Mouse (Mus musculus): ENCODE data around the gene Tgfbr1. TPM values are rescaled to one million over a fixed set of nuclear protein-coding genes. Genes with fewer than 3 reads are reported as not detected.

Tgfbr1 gene
- polyA plus RNA-seq, 1 experiment from 2014 or later = 24.6 TPM

DNA sequence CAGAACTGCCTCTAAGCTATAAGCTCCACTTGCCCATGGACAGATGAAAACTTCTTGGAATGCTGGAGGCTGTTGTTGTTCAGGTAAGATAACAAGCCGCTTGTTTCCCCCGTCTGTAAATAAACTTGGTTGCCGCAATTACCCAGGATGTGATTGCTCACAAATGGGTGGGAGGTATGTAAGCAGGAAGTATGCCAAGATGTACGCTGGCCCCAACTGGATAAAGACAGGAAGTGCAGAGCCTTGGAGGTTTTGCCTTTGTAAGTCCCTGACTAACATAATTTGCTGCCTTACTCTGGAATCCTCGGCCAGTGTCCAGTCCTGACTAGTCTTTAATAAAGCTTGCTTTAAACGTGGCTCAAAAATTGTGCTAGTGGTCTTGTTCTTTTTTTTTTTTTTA, 77.5 kb downstream of the Tgfbr1 start:
- H3K36me3 ChIP-seq = no peaks in the 10 kb centered on the region
- no peak for ATAC-seq (ENCODE audit: low FRiP score)
- no peaks in the 10 kb centered on the region for H3K9me3 ChIP-seq (replicated peaks)
- H3K4me2 ChIP-seq = no peak overlapping the region
- no peak overlapping the region for H3K4me3 ChIP-seq (replicated peaks)
- H3K27ac ChIP-seq (replicated peaks) = no peak overlapping the region
- peaks cover 5% of the 10 kb centered on the region; the same call in 1 of the 2 replicates for H3K4me1 ChIP-seq
- H3K27me3 ChIP-seq (replicated peaks) = 0 out of 2 replicates have a peak, but pooled peaks cover 3% of the 10 kb centered on the region
- no peak overlapping the region for H3K9ac ChIP-seq (replicated peaks)
- 76% methylated on average over 6 of the region's 6 CpGs for whole genome bisulfite sequencing

DNA sequence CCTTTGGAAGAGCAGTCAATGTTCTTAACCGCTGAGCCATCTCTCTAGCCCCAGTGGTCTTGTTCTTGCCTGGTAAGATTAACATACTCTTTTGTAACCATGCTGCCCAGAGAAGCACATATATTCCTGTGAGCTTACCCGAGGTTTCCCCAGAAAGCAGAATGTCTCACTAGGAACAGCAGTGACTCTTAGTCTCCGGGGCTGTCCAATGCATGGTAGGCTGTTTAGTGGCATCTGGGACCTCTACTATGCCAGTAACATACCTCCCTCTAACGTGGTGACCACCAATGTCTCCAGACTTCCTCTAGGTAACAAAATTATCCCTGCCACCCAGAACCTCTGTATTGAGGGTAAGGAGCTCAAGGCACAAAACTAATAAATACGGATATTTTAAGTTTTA, 78.1 kb downstream of the Tgfbr1 start:
- ATAC-seq (ENCODE audit: low FRiP score) = no peak
- Histone ChIP-seq H3K9ac (replicated peaks) (no peak overlapping the region), H3K4me3 (replicated peaks) (no peak overlapping the region), H3K27me3 (replicated peaks) (0 out of 2 replicates have a peak, but pooled peaks cover 3% of the 10 kb centered on the region), H3K4me2 (no peak overlapping the region), H3K4me1 (peaks cover 10% of the 10 kb centered on the region; the same call in 1 of the 2 replicates), H3K36me3 (no peaks in the 10 kb centered on the region), H3K27ac (replicated peaks) (no peak overlapping the region), H3K9me3 (replicated peaks) (no peaks in the 10 kb centered on the region)
- 92% methylated on average over 5 of the region's 5 CpGs for WGBS

DNA sequence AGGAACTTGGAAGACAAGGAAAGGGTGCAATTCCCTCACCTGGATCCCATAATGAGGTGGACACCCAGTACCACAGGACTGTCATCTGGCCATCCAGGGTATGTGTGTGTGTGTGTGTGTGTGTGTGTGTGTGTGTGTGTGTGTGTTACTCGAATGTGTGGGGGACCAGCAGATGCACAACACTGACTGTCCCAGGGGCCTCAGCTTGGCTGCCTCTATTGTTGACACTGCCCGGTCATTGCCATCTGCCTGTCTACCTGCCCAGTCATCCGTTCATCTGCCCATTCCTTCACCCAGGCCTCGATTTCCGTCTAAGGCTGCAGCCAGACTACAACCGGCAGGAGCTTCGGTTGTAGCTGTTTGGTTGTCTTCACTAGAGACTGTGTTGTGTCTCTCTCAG, 79.7 kb downstream of the Tgfbr1 start:
- Histone ChIP-seq H3K9me3 (replicated peaks) (no peaks in the 10 kb centered on the region), H3K36me3 (no peaks in the 10 kb centered on the region), H3K27ac (replicated peaks) (no peak overlapping the region), H3K9ac (replicated peaks) (no peak overlapping the region), H3K4me1 (peaks cover 24% of the 10 kb centered on the region), H3K4me2 (no peak overlapping the region), H3K27me3 (replicated peaks) (no peaks in the 10 kb centered on the region), H3K4me3 (replicated peaks) (no peak overlapping the region)
- ATAC-seq (ENCODE audit: low FRiP score) = no peak
- 71% methylated on average over 7 of the region's 7 CpGs for WGBS

DNA sequence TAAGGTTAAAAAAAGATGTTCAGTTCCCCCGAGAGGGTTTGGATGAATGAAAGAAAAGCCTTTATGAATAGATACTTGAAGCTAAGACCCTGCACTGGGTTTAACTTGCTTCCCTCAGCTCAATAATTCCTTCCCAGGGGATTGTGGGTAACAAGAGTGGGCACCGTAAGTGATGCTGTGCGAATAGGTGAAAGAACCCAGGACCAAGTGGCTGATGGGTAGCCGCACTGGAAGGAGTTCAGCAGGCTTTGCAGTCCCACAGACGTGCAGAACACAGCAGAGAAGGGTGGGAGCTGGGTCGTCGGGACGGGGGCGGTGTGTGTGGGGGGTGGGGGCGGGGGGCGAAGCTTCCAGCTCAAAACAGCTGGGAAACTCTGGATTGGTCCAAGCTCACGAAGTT, 82.1 kb downstream of the Tgfbr1 start:
- H3K27ac ChIP-seq (replicated peaks) = no peak overlapping the region
- H3K9ac ChIP-seq (replicated peaks) = no peak overlapping the region
- H3K36me3 ChIP-seq = no peaks in the 10 kb centered on the region
- no peak overlapping the region for H3K4me3 ChIP-seq (replicated peaks)
- no peaks in the 10 kb centered on the region for H3K9me3 ChIP-seq (replicated peaks)
- no peaks in the 10 kb centered on the region for H3K27me3 ChIP-seq (replicated peaks)
- no peak overlapping the region for H3K4me2 ChIP-seq
- 70% methylated on average over 12 of the region's 12 CpGs for WGBS
- ATAC-seq (ENCODE audit: low FRiP score) = no peak
- H3K4me1 ChIP-seq = peaks cover 38% of the 10 kb centered on the region

DNA sequence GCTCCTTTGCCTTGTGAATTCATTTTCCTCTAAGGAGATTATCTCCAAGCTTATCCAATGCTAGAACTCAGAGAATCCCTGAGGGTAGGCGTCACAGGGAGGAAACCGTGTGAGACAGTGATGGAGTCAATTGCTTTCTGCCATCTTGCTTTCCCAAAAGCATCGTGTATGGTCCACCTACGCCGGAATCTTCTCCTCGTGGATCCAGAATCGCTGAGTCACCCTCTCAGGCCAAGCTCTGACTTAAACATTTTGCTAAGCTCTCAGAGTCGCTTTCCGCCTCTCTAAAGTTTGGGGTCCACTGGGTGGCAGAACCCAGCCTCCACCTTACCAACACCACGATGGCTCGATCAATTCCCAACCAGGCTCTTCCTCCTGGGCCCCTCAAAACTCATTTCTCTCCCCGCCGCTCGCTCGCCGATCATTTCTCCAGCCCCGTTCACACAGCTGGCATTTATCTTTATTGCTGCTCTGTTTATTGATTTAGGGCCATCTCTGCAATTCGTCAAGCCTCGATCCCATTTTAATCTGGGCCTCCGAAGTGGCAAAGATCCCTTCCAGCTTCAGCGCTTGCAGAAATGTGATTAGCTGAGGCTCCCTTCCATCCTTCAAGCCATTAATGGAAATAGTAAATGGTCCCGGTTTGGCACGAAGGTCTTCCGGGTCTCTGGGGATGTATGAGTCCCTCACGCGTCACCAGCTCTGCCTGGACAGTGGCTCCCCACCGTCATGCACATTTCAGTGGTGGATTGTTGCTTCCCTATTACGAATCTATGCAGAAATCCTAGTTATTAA, 82.7 kb downstream of the Tgfbr1 start:
- ATAC-seq (ENCODE audit: low FRiP score) = no peak
- Histone ChIP-seq H3K4me2 (0 out of 2 replicates have a peak overlapping the region, but pooled peaks have one; percentile 15), H3K27ac (replicated peaks) (0 out of 2 replicates have a peak overlapping the region, but pooled peaks have one; percentile 9)

DNA sequence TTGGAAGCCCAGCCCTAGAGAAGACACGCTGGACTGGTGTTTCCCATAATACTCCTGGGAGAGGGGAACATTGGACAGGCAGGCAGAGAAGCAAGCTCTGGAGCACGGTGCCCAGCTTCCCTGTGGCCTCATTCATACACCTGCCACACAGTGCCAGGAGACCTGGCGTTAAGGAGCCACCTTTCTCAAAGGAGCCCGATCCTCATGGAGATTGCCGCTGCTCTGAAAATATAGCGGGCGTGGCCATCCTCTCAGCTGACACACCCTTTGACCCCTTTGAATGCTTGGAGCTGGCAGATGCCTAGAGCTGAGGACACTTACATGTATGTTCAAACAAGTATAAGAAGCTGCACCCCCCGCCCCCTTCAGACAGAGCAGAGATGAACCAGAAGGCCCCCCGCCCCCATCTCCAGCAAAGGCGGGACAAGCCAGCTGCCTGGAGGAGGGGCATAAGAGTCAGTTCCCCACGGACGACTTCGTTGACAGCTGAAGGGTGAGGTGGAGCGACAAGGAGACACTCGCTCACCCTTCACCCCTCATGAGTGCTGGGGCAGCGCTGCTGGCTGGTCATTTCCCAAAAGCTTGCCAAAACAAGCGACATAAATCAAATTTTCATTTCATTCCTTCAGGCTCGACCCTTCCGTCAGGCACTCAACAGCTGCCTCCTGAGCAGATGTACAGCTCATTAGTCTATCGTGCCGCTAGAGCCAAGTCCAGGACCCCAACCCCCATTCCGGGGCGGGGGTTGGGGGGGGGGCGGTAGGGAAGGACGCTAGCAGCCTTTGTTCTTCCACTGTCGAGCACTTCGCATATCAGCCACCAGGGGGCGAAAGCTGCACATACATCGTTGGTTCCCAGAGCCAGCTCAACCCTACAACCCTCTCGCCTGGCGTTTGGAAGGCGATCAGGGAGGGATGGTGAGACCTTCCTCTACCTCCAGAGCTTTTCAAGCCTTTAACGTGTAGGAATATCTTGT, 84.6 kb downstream of the Tgfbr1 start:
- Histone ChIP-seq H3K9ac (replicated peaks) (peak overlapping the region; percentile 71), H3K4me2 (peak overlapping the region; percentile 90), H3K27ac (replicated peaks) (peak overlapping the region; percentile 76), H3K9me3 (replicated peaks) (no peaks in the 10 kb centered on the region), H3K36me3 (no peaks in the 10 kb centered on the region), H3K4me3 (replicated peaks) (peak overlapping the region; percentile 50), H3K4me1 (peaks cover 41% of the 10 kb centered on the region), H3K27me3 (replicated peaks) (no peaks in the 10 kb centered on the region)
- WGBS = under 1% methylated on average over 33 of the region's 33 CpGs
- peak; percentile 88 for ATAC-seq (ENCODE audit: low FRiP score)

More for the DNA sequence above, 82.7 kb downstream of the Tgfbr1 start:
- 35% methylated on average over 28 of the region's 28 CpGs for WGBS
- H3K4me1 ChIP-seq = peaks cover 41% of the 10 kb centered on the region
- no peaks in the 10 kb centered on the region for H3K9me3 ChIP-seq (replicated peaks)
- no peak overlapping the region for H3K9ac ChIP-seq (replicated peaks)
- H3K4me3 ChIP-seq (replicated peaks) = no peak overlapping the region
- no peaks in the 10 kb centered on the region for H3K36me3 ChIP-seq
- H3K27me3 ChIP-seq (replicated peaks) = no peaks in the 10 kb centered on the region

DNA sequence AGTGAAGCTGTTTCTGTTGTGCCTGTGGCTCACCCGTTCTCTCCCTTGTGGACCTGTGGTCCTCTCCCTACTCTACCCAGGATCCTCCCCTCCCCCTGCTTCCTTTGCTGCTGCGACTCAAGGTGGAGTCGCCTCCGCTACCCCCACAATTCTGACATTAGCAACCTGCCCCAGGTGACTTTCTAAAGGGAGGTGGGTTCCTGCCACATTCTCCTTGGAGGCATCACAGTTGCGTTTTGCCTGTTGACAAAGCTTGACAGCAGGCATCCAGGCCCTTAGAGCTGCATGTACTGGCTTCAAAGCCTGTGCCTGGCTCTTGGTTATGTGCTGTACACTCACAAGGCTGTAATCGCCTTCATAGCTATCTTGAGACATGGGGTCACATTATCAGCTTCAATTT, 85.9 kb downstream of the Tgfbr1 start:
- Histone ChIP-seq H3K9ac (replicated peaks) (no peak overlapping the region), H3K4me2 (no peak overlapping the region), H3K4me3 (replicated peaks) (no peak overlapping the region), H3K9me3 (replicated peaks) (no peaks in the 10 kb centered on the region), H3K27ac (replicated peaks) (no peak overlapping the region), H3K36me3 (no peaks in the 10 kb centered on the region), H3K27me3 (replicated peaks) (no peaks in the 10 kb centered on the region), H3K4me1 (peaks cover 41% of the 10 kb centered on the region)
- ATAC-seq (ENCODE audit: low FRiP score) = no peak
- 80% methylated on average over 6 of the region's 6 CpGs for WGBS

DNA sequence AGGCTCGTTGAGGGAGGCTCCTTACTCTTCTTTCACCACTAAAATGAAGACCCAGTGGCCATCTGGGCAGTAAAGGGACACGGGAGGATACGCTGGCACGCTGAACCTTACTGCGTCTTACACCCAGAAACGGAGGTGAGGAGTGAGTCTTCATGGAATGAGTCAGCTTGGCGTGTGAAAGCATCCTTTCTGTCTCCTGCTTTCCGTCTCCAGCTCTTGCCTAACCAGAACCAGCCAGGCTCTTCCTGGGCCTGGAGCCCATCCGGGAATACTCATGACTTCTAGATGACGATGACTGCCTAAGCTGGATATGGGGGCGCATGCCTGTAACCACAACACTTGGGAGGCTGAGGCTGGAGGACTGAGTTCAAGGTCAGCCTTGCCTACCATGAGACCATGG, 87.9 kb downstream of the Tgfbr1 start:
- no peaks in the 10 kb centered on the region for H3K36me3 ChIP-seq
- no peak overlapping the region for H3K9ac ChIP-seq (replicated peaks)
- WGBS = 78% methylated on average over 11 of the region's 11 CpGs
- H3K9me3 ChIP-seq (replicated peaks) = no peaks in the 10 kb centered on the region
- H3K4me3 ChIP-seq (replicated peaks) = no peak overlapping the region
- no peaks in the 10 kb centered on the region for H3K27me3 ChIP-seq (replicated peaks)
- no peak for ATAC-seq (ENCODE audit: low FRiP score)
- H3K4me1 ChIP-seq = peaks cover 32% of the 10 kb centered on the region
- H3K4me2 ChIP-seq = no peak overlapping the region
- H3K27ac ChIP-seq (replicated peaks) = peak overlapping the region; percentile 24; the same call in 1 of the 2 replicates

DNA sequence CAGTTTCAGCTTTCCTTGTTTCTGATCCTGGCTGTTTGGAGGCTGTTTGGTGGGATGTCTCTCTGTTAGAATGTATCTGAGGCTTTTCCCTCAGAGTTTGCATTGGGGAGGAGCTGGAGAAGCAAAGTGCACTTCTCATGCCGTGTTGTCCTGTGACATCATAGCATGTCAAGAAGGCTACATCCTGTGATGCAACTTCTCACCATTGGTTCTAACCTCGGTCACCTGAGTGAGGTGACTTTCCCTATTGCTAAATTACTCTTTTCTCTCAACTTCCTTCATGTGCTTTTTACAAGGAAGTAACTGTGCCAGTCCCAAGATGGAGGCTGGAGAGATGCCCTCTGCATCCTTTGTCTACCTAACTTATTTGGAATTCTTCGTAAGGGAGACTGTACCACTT, 95.5 kb downstream of the Tgfbr1 start:
- Histone ChIP-seq H3K4me2 (no peak overlapping the region), H3K9ac (replicated peaks) (no peak overlapping the region), H3K36me3 (no peaks in the 10 kb centered on the region), H3K9me3 (replicated peaks) (no peaks in the 10 kb centered on the region), H3K4me1 (peaks cover 4% of the 10 kb centered on the region; the same call in 1 of the 2 replicates), H3K4me3 (replicated peaks) (no peak overlapping the region), H3K27ac (replicated peaks) (no peak overlapping the region), H3K27me3 (replicated peaks) (no peaks in the 10 kb centered on the region)
- WGBS = 91% methylated on average over 3 of the region's 3 CpGs
- no peak for ATAC-seq (ENCODE audit: low FRiP score)

DNA sequence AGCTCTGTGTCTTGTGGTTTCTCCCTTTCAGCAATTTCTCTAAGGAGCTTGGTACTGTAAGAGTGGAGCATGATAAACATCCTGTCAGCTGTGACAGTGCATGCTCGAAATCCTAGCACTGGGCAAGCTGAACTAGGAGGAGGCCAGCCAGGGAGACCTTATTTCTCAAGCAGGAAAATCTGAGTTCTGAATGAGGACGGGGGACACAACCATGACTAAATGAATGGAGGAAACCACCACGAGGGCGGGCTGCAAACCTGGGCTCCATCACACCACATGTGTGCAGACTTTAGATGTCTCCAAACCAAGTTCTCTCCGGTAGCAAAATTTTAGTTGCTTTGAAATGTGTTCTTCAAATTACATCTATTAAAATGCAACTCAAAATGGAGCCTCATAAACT, 96.1 kb downstream of the Tgfbr1 start:
- H3K9ac ChIP-seq (replicated peaks) = no peak overlapping the region
- no peaks in the 10 kb centered on the region for H3K27me3 ChIP-seq (replicated peaks)
- H3K9me3 ChIP-seq (replicated peaks) = no peaks in the 10 kb centered on the region
- no peak overlapping the region for H3K4me3 ChIP-seq (replicated peaks)
- no peaks in the 10 kb centered on the region for H3K36me3 ChIP-seq
- no peak overlapping the region for H3K4me2 ChIP-seq
- H3K4me1 ChIP-seq = peaks cover 4% of the 10 kb centered on the region; the same call in 1 of the 2 replicates
- 40% methylated on average over 5 of the region's 5 CpGs for WGBS
- no peak for ATAC-seq (ENCODE audit: low FRiP score)
- H3K27ac ChIP-seq (replicated peaks) = no peak overlapping the region

DNA sequence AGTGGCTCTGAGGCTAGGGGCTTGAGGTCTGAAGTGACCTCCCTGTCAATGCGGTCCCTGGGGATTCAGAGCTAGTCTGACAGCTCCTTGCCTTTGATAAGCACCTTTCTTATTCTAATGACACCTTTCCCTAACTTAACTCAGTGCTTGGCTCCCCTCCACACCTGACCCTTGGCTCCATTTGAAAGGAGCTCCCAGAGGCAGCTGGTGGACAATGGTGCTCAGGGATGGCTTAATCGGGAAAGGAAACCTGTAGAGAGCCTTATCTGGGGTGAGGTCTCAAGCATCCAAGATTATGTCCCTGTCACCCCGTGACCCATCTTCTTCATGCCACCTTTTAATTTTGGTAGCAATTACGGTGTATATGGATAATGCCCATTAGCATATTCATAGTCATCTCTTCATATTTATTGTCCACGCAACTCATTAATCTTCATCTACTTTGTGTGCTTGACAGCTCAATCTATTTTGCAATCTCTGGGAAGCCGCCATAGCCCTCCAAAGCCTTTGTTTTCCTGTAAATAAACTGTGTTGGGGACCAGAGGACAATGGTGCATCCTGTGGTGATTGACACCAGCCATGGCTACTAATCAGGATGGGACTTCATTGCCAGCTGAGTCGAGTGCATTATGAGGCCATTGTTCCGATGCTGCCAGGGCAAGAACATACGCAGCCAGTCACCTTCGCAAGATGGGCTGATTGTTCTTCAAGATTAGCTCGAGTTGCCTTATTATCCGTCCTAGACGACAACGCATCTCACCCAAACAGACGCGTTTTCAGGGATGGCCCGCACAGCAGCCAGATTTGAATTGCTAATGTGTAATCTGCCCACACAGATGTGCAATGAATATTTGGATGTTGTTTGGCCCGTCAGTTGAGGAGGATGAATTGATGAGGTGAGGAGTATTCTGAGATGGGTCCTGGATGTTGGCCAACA, 96.8 kb downstream of the Tgfbr1 start:
- Histone ChIP-seq H3K4me1 (peaks cover 4% of the 10 kb centered on the region; the same call in 1 of the 2 replicates), H3K9me3 (replicated peaks) (no peaks in the 10 kb centered on the region), H3K4me2 (no peak overlapping the region), H3K4me3 (replicated peaks) (no peak overlapping the region), H3K9ac (replicated peaks) (no peak overlapping the region), H3K27ac (replicated peaks) (no peak overlapping the region), H3K36me3 (no peaks in the 10 kb centered on the region), H3K27me3 (replicated peaks) (no peaks in the 10 kb centered on the region)
- no peak for ATAC-seq (ENCODE audit: low FRiP score)
- WGBS = 10% methylated on average over 18 of the region's 18 CpGs
